Mouse (Mus musculus): ENCODE data around the gene Gm5799.
"Not testable (repeated sequence)": the region's sequence is repeated elsewhere in the genome, so short reads cannot be mapped to it uniquely, and the experiment has no call there.

Gene Gm5799

GRCm38 (mm10) chr14:43543276-43543675, at the start of gene Gm5799:
TSS of gene Gm5799 (plus strand) at chr14:43543576.
- not testable (repeated sequence) for DNase-seq (ENCODE audit: low spot score in 2 of 2)

- DNase-seq (ENCODE audit: low spot score in 2 of 2): not testable (repeated sequence)
These were observed 12.0 kb upstream of the Gm5799 start for GRCm38 (mm10) chr14:43531052-43532010.

GRCm38 (mm10) chr14:43532011-43532383, 11.4 kb upstream of the Gm5799 start:
- DNase-seq (ENCODE audit: low spot score in 2 of 2): not testable (repeated sequence)

GRCm38 (mm10) chr14:43532387-43532786, 11.0 kb upstream of the Gm5799 start:
- DNase-seq (ENCODE audit: low spot score in 2 of 2): not testable (repeated sequence)

GRCm38 (mm10) chr14:43538144-43538543, 5.2 kb upstream of the Gm5799 start:
- not testable (repeated sequence) for DNase-seq (ENCODE audit: low spot score in 2 of 2)

GRCm38 (mm10) chr14:43546281-43546680, 2.9 kb downstream of the Gm5799 start:
- not testable (repeated sequence) for DNase-seq (ENCODE audit: low spot score in 2 of 2)

- DNase-seq (ENCODE audit: low spot score in 2 of 2): not testable (repeated sequence)
These were observed 8.9 kb downstream of the Gm5799 start for GRCm38 (mm10) chr14:43552271-43552670.

GRCm38 (mm10) chr14:43577969-43578368, 34.6 kb downstream of the Gm5799 start:
- not testable (repeated sequence) for DNase-seq (ENCODE audit: low spot score in 2 of 2)

- not testable (repeated sequence) for DNase-seq (ENCODE audit: low spot score in 2 of 2)
These were observed 35.7 kb downstream of the Gm5799 start, which contains the start of gene Gm17654 for GRCm38 (mm10) chr14:43579046-43579445. TSS of gene Gm17654 (minus strand) at chr14:43579146.

Data from left cerebral cortex, adult 9 months (tissue).